Mouse (Mus musculus) cortical plate, adult 2 months (tissue): ENCODE data around the gene Slc22a21. TPM values are rescaled to one million over a fixed set of nuclear protein-coding genes. Genes with fewer than 3 reads are reported as not detected.
"Not testable (repeated sequence)": the region's sequence is repeated elsewhere in the genome, so short reads cannot be mapped to it uniquely, and the experiment has no call there.

Source experiments
- H3K27ac ChIP-seq: fragments of 200-500 bp; 2 replicates; pipeline ENCODE4 v1.5.1; 2012; ENCODE audit warnings: low read length, control low read depth, inconsistent platforms; ENCODE audit not compliant: insufficient read depth
- H3K4me1 ChIP-seq: fragments of 200-500 bp; 2 replicates; pipeline ENCODE4 v1.6.1; 2011; ENCODE audit warnings: low read length; ENCODE audit not compliant: control insufficient read depth, insufficient read depth
- H3K4me3 ChIP-seq: fragments of 200-500 bp; 2 replicates; pipeline ENCODE4 v1.5.1; 2011; ENCODE audit warnings: mild to moderate bottlenecking, low read length, control low read depth; ENCODE audit not compliant: insufficient read depth
- CTCF ChIP-seq: fragments of 200-500 bp; IDR thresholded peaks from 2 replicates; pipeline ENCODE4 v1.5.1; 2011; ENCODE audit warnings: mild to moderate bottlenecking, control low read depth, low read length; ENCODE audit not compliant: insufficient read depth; ENCODE audit errors: extremely low read depth
- POLR2A ChIP-seq: fragments of 200-500 bp; IDR thresholded peaks from 2 replicates; pipeline ENCODE4 v1.6.1; 2011; ENCODE audit warnings: mild to moderate bottlenecking, low read length, control low read depth; ENCODE audit not compliant: insufficient read depth; ENCODE audit errors: extremely low read depth
- polyA plus RNA-seq: library from polyadenylated mRNA; depleted of rRNA; stranded (reverse); fragments of >200 nt; gene quantifications from 2 replicates; pipeline ENCODE4 v1.2.3, GENCODE M21; 2012

Gene Slc22a21
- polyA plus RNA-seq, 1 experiment = 2.6 TPM

- H3K27ac ChIP-seq = no peak overlapping the region
- TF ChIP-seq CTCF (no peak), POLR2A (no peak)
- H3K4me1 ChIP-seq = no peaks in the 10 kb centered on the region
- H3K4me3 ChIP-seq = no peak overlapping the region
These were observed 37.5 kb upstream of the Slc22a21 start for GRCm38 (mm10) chr11:54017596-54017995.

GRCm38 (mm10) chr11:54016051-54016450 lies 35.9 kb upstream of the Slc22a21 start:
- no peaks in the 10 kb centered on the region for H3K4me1 ChIP-seq
- TF ChIP-seq CTCF (no peak), POLR2A (no peak)
- H3K4me3 ChIP-seq = no peak overlapping the region
- no peak overlapping the region for H3K27ac ChIP-seq

GRCm38 (mm10) chr11:54012961-54013360 lies 32.8 kb upstream of the Slc22a21 start:
- H3K4me1 ChIP-seq = no peaks in the 10 kb centered on the region
- no peak overlapping the region for H3K27ac ChIP-seq
- H3K4me3 ChIP-seq = no peak overlapping the region
- no peak for TF ChIP-seq CTCF
- TF ChIP-seq POLR2A = no peak

- TF ChIP-seq POLR2A (no peak), CTCF (no peak)
- H3K27ac ChIP-seq = no peak overlapping the region
These were observed 31.1 kb upstream of the Slc22a21 start for GRCm38 (mm10) chr11:54011255-54011654.

GRCm38 (mm10) chr11:54008416-54008920 lies 28.3 kb upstream of the Slc22a21 start:
- Histone ChIP-seq H3K27ac (no peak overlapping the region), H3K4me3 (no peak overlapping the region), H3K4me1 (no peaks in the 10 kb centered on the region)
- no peak for TF ChIP-seq CTCF
- no peak for TF ChIP-seq POLR2A

More at GRCm38 (mm10) chr11:54011255-54011654, 31.1 kb upstream of the Slc22a21 start:
- Histone ChIP-seq H3K4me1 (no peaks in the 10 kb centered on the region), H3K4me3 (no peak overlapping the region)

- no peak for TF ChIP-seq POLR2A
- TF ChIP-seq CTCF = no peak
- Histone ChIP-seq H3K4me1 (no peaks in the 10 kb centered on the region; the same call in 1 of the 2 replicates), H3K27ac (no peak overlapping the region), H3K4me3 (no peak overlapping the region)
These were observed 27.6 kb upstream of the Slc22a21 start for GRCm38 (mm10) chr11:54007717-54008116.

- no peak for TF ChIP-seq POLR2A
- no peak for TF ChIP-seq CTCF
- H3K4me1 ChIP-seq = peaks cover 2% of the 10 kb centered on the region
- no peak overlapping the region for H3K4me3 ChIP-seq
- no peak overlapping the region for H3K27ac ChIP-seq
These were observed 26.8 kb upstream of the Slc22a21 start for GRCm38 (mm10) chr11:54006901-54007300.

- not testable (repeated sequence) for H3K4me1 ChIP-seq, H3K4me3 ChIP-seq, H3K27ac ChIP-seq
These were observed 26.2 kb upstream of the Slc22a21 start for GRCm38 (mm10) chr11:54006362-54006761.

- no peak overlapping the region for H3K27ac ChIP-seq
- H3K4me3 ChIP-seq = no peak overlapping the region
- H3K4me1 ChIP-seq = peaks cover 2% of the 10 kb centered on the region
- TF ChIP-seq POLR2A (no peak), CTCF (no peak)
These were observed 24.6 kb upstream of the Slc22a21 start for GRCm38 (mm10) chr11:54004734-54005133.

- TF ChIP-seq POLR2A = no peak
- no peak for TF ChIP-seq CTCF
- Histone ChIP-seq H3K27ac (no peak overlapping the region), H3K4me3 (no peak overlapping the region), H3K4me1 (peaks cover 2% of the 10 kb centered on the region)
These were observed 24.1 kb upstream of the Slc22a21 start for GRCm38 (mm10) chr11:54004221-54004620.
